Mouse (Mus musculus): ENCODE results near the gene Gm5244. TPM values are rescaled to one million over a fixed set of nuclear protein-coding genes. Genes with fewer than 3 reads are reported as not detected.

Gm5244 gene
- polyA plus RNA-seq, 1 experiment: not detected

GRCm38 (mm10) chr19:12812644-12813364, 33.7 kb upstream of the Gm5244 start:
- no peak for DNase-seq
- WGBS: 43% methylated on average over 1 of the region's 1 CpGs
- no peaks in the 10 kb centered on the region for H3K4me1 ChIP-seq (ENCODE audit: control insufficient read depth, insufficient read depth, low read length)
- no peak overlapping the region for H3K4me3 ChIP-seq (replicated peaks; ENCODE audit: extremely low read depth, low read depth, low read length)
- TF ChIP-seq POLR2A (IDR thresholded peaks at IDR 0.05; ENCODE audit: borderline replicate concordance, extremely low read depth, low read depth, low read length) (no peak), CTCF (IDR thresholded peaks at IDR 0.05; ENCODE audit: insufficient read depth, low read length) (no peak)

- Histone ChIP-seq H3K4me1 (ENCODE audit: control insufficient read depth, insufficient read depth, low read length) (no peaks in the 10 kb centered on the region), H3K4me3 (replicated peaks; ENCODE audit: extremely low read depth, low read depth, low read length) (no peak overlapping the region)
- TF ChIP-seq CTCF (IDR thresholded peaks at IDR 0.05; ENCODE audit: insufficient read depth, low read length) (no peak), POLR2A (IDR thresholded peaks at IDR 0.05; ENCODE audit: borderline replicate concordance, extremely low read depth, low read depth, low read length) (no peak)
- 52% methylated on average over 1 of the region's 1 CpGs for WGBS
- DNase-seq: no peak
These were observed 32.6 kb upstream of the Gm5244 start for GRCm38 (mm10) chr19:12813883-12814282.

- no peak for DNase-seq
- 57% methylated on average over 1 of the region's 1 CpGs for WGBS
- no peaks in the 10 kb centered on the region for H3K4me1 ChIP-seq (ENCODE audit: control insufficient read depth, insufficient read depth, low read length)
- no peak overlapping the region for H3K4me3 ChIP-seq (replicated peaks; ENCODE audit: extremely low read depth, low read depth, low read length)
- no peak for TF ChIP-seq CTCF (IDR thresholded peaks at IDR 0.05; ENCODE audit: insufficient read depth, low read length)
- TF ChIP-seq POLR2A (IDR thresholded peaks at IDR 0.05; ENCODE audit: borderline replicate concordance, extremely low read depth, low read depth, low read length): no peak
These were observed 28.0 kb upstream of the Gm5244 start for GRCm38 (mm10) chr19:12818507-12818906.

- Histone ChIP-seq H3K4me3 (replicated peaks; ENCODE audit: extremely low read depth, low read depth, low read length) (no peak overlapping the region), H3K4me1 (ENCODE audit: control insufficient read depth, insufficient read depth, low read length) (no peaks in the 10 kb centered on the region)
- 26% methylated on average over 4 of the region's 4 CpGs for WGBS
- no peak for TF ChIP-seq CTCF (IDR thresholded peaks at IDR 0.05; ENCODE audit: insufficient read depth, low read length)
- no peak for TF ChIP-seq POLR2A (IDR thresholded peaks at IDR 0.05; ENCODE audit: borderline replicate concordance, extremely low read depth, low read depth, low read length)
- no peak for DNase-seq
These were observed 26.1 kb upstream of the Gm5244 start for GRCm38 (mm10) chr19:12820383-12820782.

GRCm38 (mm10) chr19:12824549-12824948, 21.9 kb upstream of the Gm5244 start:
- no peaks in the 10 kb centered on the region for H3K4me1 ChIP-seq (ENCODE audit: control insufficient read depth, insufficient read depth, low read length)
- DNase-seq: no peak
- no peak overlapping the region for H3K4me3 ChIP-seq (replicated peaks; ENCODE audit: extremely low read depth, low read depth, low read length)
- WGBS: 76% methylated on average over 4 of the region's 4 CpGs
- TF ChIP-seq CTCF (IDR thresholded peaks at IDR 0.05; ENCODE audit: insufficient read depth, low read length) (no peak), POLR2A (IDR thresholded peaks at IDR 0.05; ENCODE audit: borderline replicate concordance, extremely low read depth, low read depth, low read length) (no peak)

GRCm38 (mm10) chr19:12830823-12831430, 15.6 kb upstream of the Gm5244 start:
- WGBS: 72% methylated on average over 2 of the region's 2 CpGs
- Histone ChIP-seq H3K4me3 (replicated peaks; ENCODE audit: extremely low read depth, low read depth, low read length) (no peak overlapping the region), H3K4me1 (ENCODE audit: control insufficient read depth, insufficient read depth, low read length) (no peaks in the 10 kb centered on the region)
- no peak for TF ChIP-seq POLR2A (IDR thresholded peaks at IDR 0.05; ENCODE audit: borderline replicate concordance, extremely low read depth, low read depth, low read length)
- no peak for TF ChIP-seq CTCF (IDR thresholded peaks at IDR 0.05; ENCODE audit: insufficient read depth, low read length)
- DNase-seq: no peak

- TF ChIP-seq CTCF (IDR thresholded peaks at IDR 0.05; ENCODE audit: insufficient read depth, low read length) (no peak), POLR2A (IDR thresholded peaks at IDR 0.05; ENCODE audit: borderline replicate concordance, extremely low read depth, low read depth, low read length) (no peak)
- DNase-seq: no peak
- no peak overlapping the region for H3K4me3 ChIP-seq (replicated peaks; ENCODE audit: extremely low read depth, low read depth, low read length)
- H3K4me1 ChIP-seq (ENCODE audit: control insufficient read depth, insufficient read depth, low read length): no peaks in the 10 kb centered on the region
- 59% methylated on average over 1 of the region's 1 CpGs for WGBS
These were observed 14.9 kb upstream of the Gm5244 start for GRCm38 (mm10) chr19:12831559-12831958.

- Histone ChIP-seq H3K4me3 (replicated peaks; ENCODE audit: extremely low read depth, low read depth, low read length) (no peak overlapping the region), H3K4me1 (ENCODE audit: control insufficient read depth, insufficient read depth, low read length) (no peaks in the 10 kb centered on the region)
- 67% methylated on average over 3 of the region's 3 CpGs for WGBS
- no peak for DNase-seq
- no peak for TF ChIP-seq CTCF (IDR thresholded peaks at IDR 0.05; ENCODE audit: insufficient read depth, low read length)
These were observed 12.9 kb upstream of the Gm5244 start for GRCm38 (mm10) chr19:12833625-12834024.

GRCm38 (mm10) chr19:12838507-12838906, 8.0 kb upstream of the Gm5244 start:
- DNase-seq: no peak
- no peak for TF ChIP-seq CTCF (IDR thresholded peaks at IDR 0.05; ENCODE audit: insufficient read depth, low read length)
- no peak for TF ChIP-seq POLR2A (IDR thresholded peaks at IDR 0.05; ENCODE audit: borderline replicate concordance, extremely low read depth, low read depth, low read length)
- H3K4me1 ChIP-seq (ENCODE audit: control insufficient read depth, insufficient read depth, low read length): no peaks in the 10 kb centered on the region
- 89% methylated on average over 1 of the region's 1 CpGs for WGBS
- no peak overlapping the region for H3K4me3 ChIP-seq (replicated peaks; ENCODE audit: extremely low read depth, low read depth, low read length)

GRCm38 (mm10) chr19:12856983-12857382, 10.5 kb downstream of the Gm5244 start, which contains the start of gene Olfr1444:
Olfr1444 (plus strand) TSS chr19:12857283.
- Histone ChIP-seq H3K4me1 (ENCODE audit: control insufficient read depth, insufficient read depth, low read length) (no peaks in the 10 kb centered on the region), H3K4me3 (replicated peaks; ENCODE audit: extremely low read depth, low read depth, low read length) (no peak within 1 kb of the TSS)
- TF ChIP-seq CTCF (IDR thresholded peaks at IDR 0.05; ENCODE audit: insufficient read depth, low read length): no peak
- no peak for TF ChIP-seq POLR2A (IDR thresholded peaks at IDR 0.05; ENCODE audit: borderline replicate concordance, extremely low read depth, low read depth, low read length)
- no peak for DNase-seq
- WGBS: 40% methylated on average over 1 of the region's 1 CpGs

All from lung, adult 2 months (tissue).